Mouse (Mus musculus) heart, embryonic 13.5 days (tissue): ENCODE data around the gene Vps33a. TPM values are rescaled to one million over a fixed set of nuclear protein-coding genes. Genes with fewer than 3 reads are reported as not detected.

Source experiments
- ATAC-seq: fragments of 200-750 bp; cut with Nextera tagmentation; 2 replicates; pipeline ENCODE4 v1.8.0; 2017; ENCODE audit warnings: moderate TSS enrichment; ENCODE audit not compliant: insufficient number of reproducible peaks, low FRiP score, low TSS enrichment; ENCODE audit errors: extremely low read depth
- H3K27ac ChIP-seq: fragments of 300-500 bp; sonication (generic); replicated peaks from 2 replicates; pipeline ENCODE4 v1.5.1; 2015; ENCODE audit warnings: moderate library complexity, mild to moderate bottlenecking, inconsistent platforms
- H3K27me3 ChIP-seq: fragments of 300-500 bp; sonication (generic); replicated peaks from 2 replicates; pipeline ENCODE4 v1.6.1; 2015; ENCODE audit warnings: mild to moderate bottlenecking, inconsistent platforms
- H3K36me3 ChIP-seq: fragments of 300-500 bp; sonication (generic); 2 replicates; pipeline ENCODE4 v1.6.1; 2015; ENCODE audit warnings: mild to moderate bottlenecking, inconsistent platforms
- H3K4me1 ChIP-seq: fragments of 300-500 bp; sonication (generic); 2 replicates; pipeline ENCODE4 v1.6.1; 2015; ENCODE audit warnings: inconsistent platforms
- H3K4me2 ChIP-seq: fragments of 300-500 bp; sonication (generic); 2 replicates; pipeline ENCODE4 v1.6.1; 2015; ENCODE audit warnings: inconsistent platforms, mild to moderate bottlenecking, moderate library complexity
- H3K4me3 ChIP-seq: fragments of 300-500 bp; sonication (generic); 2 replicates; pipeline ENCODE4 v1.5.1; 2015; ENCODE audit warnings: moderate library complexity, mild to moderate bottlenecking, inconsistent platforms
- H3K9ac ChIP-seq: fragments of 300-500 bp; sonication (generic); 2 replicates; pipeline ENCODE4 v1.6.1; 2015; ENCODE audit warnings: inconsistent platforms, mild to moderate bottlenecking, moderate library complexity
- H3K9me3 ChIP-seq: fragments of 300-500 bp; sonication (generic); 2 replicates; pipeline ENCODE4 v1.6.1; 2016; ENCODE audit warnings: inconsistent platforms
- WGBS: fragments of 180-500 bp; shearing (Covaris S2); methylation state at CpG from one replicate; pipeline ENCODE4 v1.1.7; 2015; ENCODE audit warnings: mixed read lengths; 5-methylcytosine and 5-hydroxymethylcytosine counted together
- polyA plus RNA-seq: library from polyadenylated mRNA; unstranded; fragments of >200 nt; fragmentation: Nextera tagmentation; extraction: Ambion mirVana; gene quantifications from 2 replicates; pipeline ENCODE4 v1.2.1, GENCODE M21; 2015

The Vps33a gene
- polyA plus RNA-seq, 1 experiment from 2014 or later, result 18.6 TPM

GRCm38 (mm10) chr5:123580043-123580442 is 7.2 kb upstream of the Vps33a start:
- no peaks in the 10 kb centered on the region for H3K4me1 ChIP-seq
- H3K9ac ChIP-seq, result no peak overlapping the region
- peaks cover 72% of the 10 kb centered on the region for H3K36me3 ChIP-seq
- no peak overlapping the region for H3K4me2 ChIP-seq
- 80% methylated on average over 6 of the region's 6 CpGs for WGBS
- no peak overlapping the region for H3K27ac ChIP-seq
- no peak overlapping the region for H3K4me3 ChIP-seq
- no peak for ATAC-seq
- H3K27me3 ChIP-seq, result no peaks in the 10 kb centered on the region
- no peaks in the 10 kb centered on the region for H3K9me3 ChIP-seq

- no peaks in the 10 kb centered on the region for H3K9me3 ChIP-seq
- peaks cover 7% of the 10 kb centered on the region for H3K4me1 ChIP-seq
- H3K4me3 ChIP-seq, result no peak overlapping the region
- H3K36me3 ChIP-seq, result peaks cover 53% of the 10 kb centered on the region
- 79% methylated on average over 3 of the region's 3 CpGs for WGBS
- ATAC-seq, result no peak
- H3K27ac ChIP-seq, result no peak overlapping the region
- no peak overlapping the region for H3K4me2 ChIP-seq
- H3K9ac ChIP-seq, result no peak overlapping the region
- no peaks in the 10 kb centered on the region for H3K27me3 ChIP-seq
These were observed 3.9 kb upstream of the Vps33a start for GRCm38 (mm10) chr5:123576696-123577095.

GRCm38 (mm10) chr5:123573362-123573761 is 524 bp upstream of the Vps33a start:
- peak overlapping the region; percentile 95 for H3K4me2 ChIP-seq
- H3K4me3 ChIP-seq, result peak overlapping the region; percentile 78
- no peaks in the 10 kb centered on the region for H3K9me3 ChIP-seq
- peaks cover 11% of the 10 kb centered on the region for H3K4me1 ChIP-seq
- H3K9ac ChIP-seq, result no peak overlapping the region
- H3K27ac ChIP-seq, result no peak overlapping the region
- WGBS, result 59% methylated on average over 8 of the region's 8 CpGs
- peaks cover 40% of the 10 kb centered on the region for H3K36me3 ChIP-seq
- H3K27me3 ChIP-seq, result no peaks in the 10 kb centered on the region
- ATAC-seq, result no peak

- no peak overlapping the region for H3K27ac ChIP-seq
- H3K4me2 ChIP-seq, result no peak overlapping the region
- H3K27me3 ChIP-seq, result no peaks in the 10 kb centered on the region
- WGBS, result 90% methylated on average over 11 of the region's 11 CpGs
- H3K4me1 ChIP-seq, result peaks cover 3% of the 10 kb centered on the region; the same call in 1 of the 2 replicates
- ATAC-seq, result no peak
- no peak overlapping the region for H3K4me3 ChIP-seq
- H3K9ac ChIP-seq, result no peak overlapping the region
- no peaks in the 10 kb centered on the region for H3K9me3 ChIP-seq
- H3K36me3 ChIP-seq, result peaks cover 96% of the 10 kb centered on the region
These were observed 11.7 kb downstream of the Vps33a start for GRCm38 (mm10) chr5:123561128-123561527.

- peaks cover 3% of the 10 kb centered on the region; the same call in 1 of the 2 replicates for H3K4me1 ChIP-seq
- no peak overlapping the region for H3K9ac ChIP-seq
- no peaks in the 10 kb centered on the region for H3K27me3 ChIP-seq
- no peak overlapping the region for H3K4me3 ChIP-seq
- H3K4me2 ChIP-seq, result no peak overlapping the region
- H3K27ac ChIP-seq, result no peak overlapping the region
- H3K36me3 ChIP-seq, result peaks cover 92% of the 10 kb centered on the region
- no peak for ATAC-seq
- WGBS, result 86% methylated on average over 8 of the region's 8 CpGs
- no peaks in the 10 kb centered on the region for H3K9me3 ChIP-seq
These were observed 13.2 kb downstream of the Vps33a start for GRCm38 (mm10) chr5:123559588-123559987.

- no peak for ATAC-seq
- Histone ChIP-seq H3K9ac (peak overlapping the region; percentile 47; the same call in 1 of the 2 replicates), H3K27ac (no peak overlapping the region), H3K9me3 (no peaks in the 10 kb centered on the region), H3K36me3 (peaks cover 65% of the 10 kb centered on the region), H3K4me1 (peaks cover 3% of the 10 kb centered on the region; the same call in 1 of the 2 replicates), H3K4me2 (no peak overlapping the region), H3K4me3 (no peak overlapping the region), H3K27me3 (no peaks in the 10 kb centered on the region)
- 69% methylated on average over 2 of the region's 2 CpGs for WGBS
These were observed 16.4 kb downstream of the Vps33a start for GRCm38 (mm10) chr5:123556451-123556850.

- WGBS, result 76% methylated on average over 7 of the region's 7 CpGs
- Histone ChIP-seq H3K4me2 (no peak overlapping the region), H3K4me1 (peaks cover 3% of the 10 kb centered on the region; the same call in 1 of the 2 replicates), H3K9me3 (no peaks in the 10 kb centered on the region), H3K4me3 (no peak overlapping the region), H3K27ac (no peak overlapping the region), H3K27me3 (no peaks in the 10 kb centered on the region), H3K36me3 (peaks cover 59% of the 10 kb centered on the region), H3K9ac (no peak overlapping the region)
- no peak for ATAC-seq
These were observed 17.1 kb downstream of the Vps33a start for GRCm38 (mm10) chr5:123555693-123556092.

GRCm38 (mm10) chr5:123533801-123534200 is 39.0 kb downstream of the Vps33a start:
- Histone ChIP-seq H3K27me3 (no peaks in the 10 kb centered on the region), H3K27ac (no peak overlapping the region), H3K36me3 (peaks cover 83% of the 10 kb centered on the region), H3K4me3 (no peak overlapping the region), H3K4me2 (no peak overlapping the region), H3K9ac (no peak overlapping the region), H3K4me1 (peaks cover 3% of the 10 kb centered on the region; the same call in 1 of the 2 replicates), H3K9me3 (no peaks in the 10 kb centered on the region)
- 86% methylated on average over 10 of the region's 10 CpGs for WGBS
- no peak for ATAC-seq

GRCm38 (mm10) chr5:123530056-123530455 is 42.8 kb downstream of the Vps33a start:
- H3K4me3 ChIP-seq, result no peak overlapping the region
- 86% methylated on average over 8 of the region's 8 CpGs for WGBS
- no peak for ATAC-seq
- H3K27ac ChIP-seq, result no peak overlapping the region
- H3K36me3 ChIP-seq, result peaks cover 79% of the 10 kb centered on the region
- no peak overlapping the region for H3K4me2 ChIP-seq
- no peaks in the 10 kb centered on the region for H3K9me3 ChIP-seq
- no peaks in the 10 kb centered on the region for H3K27me3 ChIP-seq
- no peak overlapping the region for H3K9ac ChIP-seq
- peaks cover 3% of the 10 kb centered on the region; the same call in 1 of the 2 replicates for H3K4me1 ChIP-seq

- Histone ChIP-seq H3K27me3 (no peaks in the 10 kb centered on the region), H3K9me3 (no peaks in the 10 kb centered on the region), H3K9ac (no peak overlapping the region), H3K4me2 (no peak overlapping the region), H3K27ac (no peak overlapping the region), H3K4me3 (no peak overlapping the region), H3K4me1 (peaks cover 6% of the 10 kb centered on the region), H3K36me3 (peaks cover 67% of the 10 kb centered on the region)
- 66% methylated on average over 7 of the region's 7 CpGs for WGBS
- no peak for ATAC-seq
These were observed 44.2 kb downstream of the Vps33a start for GRCm38 (mm10) chr5:123528641-123529040.

- 84% methylated on average over 9 of the region's 9 CpGs for WGBS
- no peak for ATAC-seq
These were observed 46.8 kb downstream of the Vps33a start for GRCm38 (mm10) chr5:123525916-123526495.

GRCm38 (mm10) chr5:123525281-123525680 is 47.6 kb downstream of the Vps33a start, which contains the start of gene Gm49027:
Gene Gm49027, minus strand, starts transcription at chr5:123525488.
- H3K9me3 ChIP-seq, result no peaks in the 10 kb centered on the region
- 0 out of 2 replicates have a peak within 1 kb of the TSS, but pooled peaks have one; percentile 30 for H3K9ac ChIP-seq
- H3K27ac ChIP-seq, result no peak within 1 kb of the TSS
- H3K27me3 ChIP-seq, result no peaks in the 10 kb centered on the region
- peaks cover 33% of the 10 kb centered on the region for H3K36me3 ChIP-seq
- H3K4me1 ChIP-seq, result peaks cover 22% of the 10 kb centered on the region
- H3K4me3 ChIP-seq, result peak within 1 kb of the TSS; percentile 84
- WGBS, result 85% methylated on average over 7 of the region's 7 CpGs
- peak within 1 kb of the TSS; percentile 95 for H3K4me2 ChIP-seq
- no peak for ATAC-seq

More at GRCm38 (mm10) chr5:123525916-123526495, 46.8 kb downstream of the Vps33a start:
- Histone ChIP-seq H3K4me1 (peaks cover 22% of the 10 kb centered on the region), H3K27ac (no peak overlapping the region), H3K27me3 (no peaks in the 10 kb centered on the region), H3K4me3 (no peak overlapping the region), H3K4me2 (no peak overlapping the region), H3K9ac (no peak overlapping the region), H3K9me3 (no peaks in the 10 kb centered on the region), H3K36me3 (peaks cover 40% of the 10 kb centered on the region)
